8 mouse cellular contexts compared by ENCODE assay signal in genomic region chr7:142533059-142533855, GRCm38 (mm10). TPM values are rescaled to one million over a fixed set of nuclear protein-coding genes. Genes with fewer than 3 reads are reported as not detected.
DNase-seq lines count a peak whose midpoint lies in the region; ATAC-seq and TF ChIP-seq lines count a peak whose summit lies in the region.

No protein-coding gene starts in this region.

- H3K36me3 ChIP-seq in E14TG2a.4 (ENCODE audit: insufficient read depth, low read length), result peaks cover 17% of the 10 kb centered on the region
- H3K36me3 ChIP-seq in forebrain, embryonic 12.5 days (replicated peaks), result peaks cover 4% of the 10 kb centered on the region
- peaks cover 6% of the 10 kb centered on the region; the same call in 1 of the 2 replicates for H3K36me3 ChIP-seq in heart, postnatal 0 days (replicated peaks; ENCODE audit: control insufficient read depth, insufficient read depth, low read length)
- 0 out of 2 replicates have a peak, but pooled peaks cover 3% of the 10 kb centered on the region for H3K36me3 ChIP-seq in liver, embryonic 15.5 days (replicated peaks)
- H3K36me3 ChIP-seq in neural tube, embryonic 11.5 days (ENCODE audit: control insufficient read depth, insufficient read depth, low read length), result no peaks in the 10 kb centered on the region
- H3K36me3 ChIP-seq in stomach, embryonic 16.5 days (ENCODE audit: control insufficient read depth, insufficient read depth, low read length), result no peaks in the 10 kb centered on the region

- WGBS in forebrain, embryonic 12.5 days, result 1% methylated on average over 44 of the region's 44 CpGs
- 3% methylated on average over 35 of the region's 44 CpGs for WGBS in heart, postnatal 0 days
- under 1% methylated on average over 44 of the region's 44 CpGs for WGBS in liver, embryonic 15.5 days (ENCODE audit: insufficient replicate concordance)
- WGBS in neural tube, embryonic 11.5 days, result 2% methylated on average over 41 of the region's 44 CpGs
- 1% methylated on average over 44 of the region's 44 CpGs for WGBS in stomach, embryonic 16.5 days

- DNase-seq in c-Kit-positive CD71-positive TER-119-negative erythroid progenitor cells, embryonic 14.5 days (ENCODE audit: low read depth), result peak; percentile 47
- DNase-seq in heart, postnatal 0 days (ENCODE audit: low spot score), result peak; percentile 85
- peak; percentile 90 to 94 for DNase-seq in kidney, postnatal 4 days
- peak; percentile 87 for DNase-seq in neural tube, embryonic 11.5 days (ENCODE audit: low spot score)

- peak overlapping the region; percentile 86 for H3K27ac ChIP-seq in forebrain, embryonic 12.5 days
- peak overlapping the region; percentile 95 for H3K27ac ChIP-seq in heart, postnatal 0 days (ENCODE audit: low read depth)
- H3K27ac ChIP-seq in liver, embryonic 15.5 days (replicated peaks), result peak overlapping the region; percentile 89
- H3K27ac ChIP-seq in neural tube, embryonic 11.5 days (ENCODE audit: low read depth, low read length), result peak overlapping the region; percentile 67
- H3K27ac ChIP-seq in stomach, embryonic 16.5 days (ENCODE audit: low read length), result peak overlapping the region; percentile 98

- peak; percentile 57 for TF ChIP-seq EP300 in heart, postnatal 0 days (IDR thresholded peaks at IDR 0.05; ENCODE audit: low read depth)

- peaks cover 50% of the 10 kb centered on the region for H3K4me1 ChIP-seq in E14TG2a.4 (replicated peaks; ENCODE audit: low read depth, low read length)
- peaks cover 27% of the 10 kb centered on the region for H3K4me1 ChIP-seq in forebrain, embryonic 12.5 days
- peaks cover 14% of the 10 kb centered on the region for H3K4me1 ChIP-seq in heart, postnatal 0 days (ENCODE audit: control insufficient read depth, insufficient read depth)
- peaks cover 59% of the 10 kb centered on the region for H3K4me1 ChIP-seq in liver, embryonic 15.5 days (replicated peaks)
- peaks cover 18% of the 10 kb centered on the region for H3K4me1 ChIP-seq in neural tube, embryonic 11.5 days (ENCODE audit: control insufficient read depth, insufficient read depth, low read length)
- peaks cover 58% of the 10 kb centered on the region for H3K4me1 ChIP-seq in stomach, embryonic 16.5 days (ENCODE audit: control insufficient read depth, insufficient read depth, low read length)

- peak overlapping the region; percentile 82 for H3K9ac ChIP-seq in forebrain, embryonic 12.5 days
- peak overlapping the region; percentile 67 for H3K9ac ChIP-seq in heart, postnatal 0 days (replicated peaks; ENCODE audit: low read depth, low read length)
- peak overlapping the region; percentile 80 for H3K9ac ChIP-seq in liver, embryonic 15.5 days
- peak overlapping the region; percentile 74 for H3K9ac ChIP-seq in neural tube, embryonic 11.5 days (ENCODE audit: low read length)
- peak overlapping the region; percentile 92 for H3K9ac ChIP-seq in stomach, embryonic 16.5 days (ENCODE audit: low read length)

- TF ChIP-seq CTCF in E14TG2a.4 (conservative IDR thresholded peaks at IDR 0.05; ENCODE audit: low read length), result no peak
- TF ChIP-seq CTCF in heart, postnatal 0 days (IDR thresholded peaks at IDR 0.05; ENCODE audit: low read depth), result peak; percentile 75

- H3K27me3 ChIP-seq in E14TG2a.4 (ENCODE audit: insufficient read depth, low read length), result peaks cover 36% of the 10 kb centered on the region
- H3K27me3 ChIP-seq in forebrain, embryonic 12.5 days, result peaks cover 7% of the 10 kb centered on the region; the same call in 1 of the 2 replicates
- H3K27me3 ChIP-seq in heart, postnatal 0 days (ENCODE audit: control insufficient read depth, insufficient read depth, low read length), result no peaks in the 10 kb centered on the region
- peaks cover 23% of the 10 kb centered on the region for H3K27me3 ChIP-seq in liver, embryonic 15.5 days
- H3K27me3 ChIP-seq in neural tube, embryonic 11.5 days (ENCODE audit: control insufficient read depth, insufficient read depth, low read length), result no peaks in the 10 kb centered on the region
- no peaks in the 10 kb centered on the region for H3K27me3 ChIP-seq in stomach, embryonic 16.5 days (ENCODE audit: control insufficient read depth, insufficient read depth, low read length)

- peak overlapping the region; percentile 88 for H3K4me3 ChIP-seq in E14TG2a.4 (replicated peaks; ENCODE audit: low read length)
- peak overlapping the region; percentile 76 for H3K4me3 ChIP-seq in forebrain, embryonic 12.5 days (replicated peaks)
- peak overlapping the region; percentile 56 for H3K4me3 ChIP-seq in heart, postnatal 0 days (ENCODE audit: low read depth, low read length)
- H3K4me3 ChIP-seq in liver, embryonic 15.5 days (replicated peaks), result peak overlapping the region; percentile 82
- H3K4me3 ChIP-seq in neural tube, embryonic 11.5 days (ENCODE audit: low read depth, low read length), result peak overlapping the region; percentile 58
- H3K4me3 ChIP-seq in stomach, embryonic 16.5 days (replicated peaks; ENCODE audit: low read length), result peak overlapping the region; percentile 68

- ATAC-seq in forebrain, embryonic 12.5 days (ENCODE audit: low FRiP score), result peak; percentile 90
- ATAC-seq in heart, postnatal 0 days (ENCODE audit: insufficient read depth, low read depth), result peak; percentile 87
- peak; percentile 75 for ATAC-seq in liver, embryonic 15.5 days (ENCODE audit: insufficient read depth)
- peak; percentile 92 for ATAC-seq in neural tube, embryonic 11.5 days (ENCODE audit: insufficient read depth, low FRiP score, low TSS enrichment)
- ATAC-seq in stomach, embryonic 16.5 days (ENCODE audit: insufficient read depth, low FRiP score), result peak; percentile 77

- no peaks in the 10 kb centered on the region for H3K9me3 ChIP-seq in E14TG2a.4 (ENCODE audit: low read length)
- no peaks in the 10 kb centered on the region for H3K9me3 ChIP-seq in forebrain, embryonic 12.5 days
- no peaks in the 10 kb centered on the region for H3K9me3 ChIP-seq in heart, postnatal 0 days (replicated peaks; ENCODE audit: control insufficient read depth, low read length)
- no peaks in the 10 kb centered on the region for H3K9me3 ChIP-seq in liver, embryonic 15.5 days (replicated peaks)
- no peaks in the 10 kb centered on the region for H3K9me3 ChIP-seq in neural tube, embryonic 11.5 days (ENCODE audit: control insufficient read depth, low read length)
- H3K9me3 ChIP-seq in stomach, embryonic 16.5 days (replicated peaks; ENCODE audit: control insufficient read depth, low read length), result no peaks in the 10 kb centered on the region

- peak overlapping the region; percentile 76 for H3K4me2 ChIP-seq in forebrain, embryonic 12.5 days
- H3K4me2 ChIP-seq in heart, postnatal 0 days (ENCODE audit: low read depth, low read length), result peak overlapping the region; percentile 69
- peak overlapping the region; percentile 87 for H3K4me2 ChIP-seq in liver, embryonic 15.5 days
- peak overlapping the region; percentile 56 for H3K4me2 ChIP-seq in neural tube, embryonic 11.5 days (ENCODE audit: low read depth)
- H3K4me2 ChIP-seq in stomach, embryonic 16.5 days (ENCODE audit: low read depth, low read length), result peak overlapping the region; percentile 88

RNA-seq across cellular contexts. Expression of gene Mrpl23, which starts 0.8 kb away (rescaled TPM):
- 10.8 and 15.9 TPM in 2 replicates for polyA plus RNA-seq in forebrain, embryonic 12.5 days (2016; fragmentation: Nextera tagmentation; extraction: Ambion mirVana)
- total RNA-seq in heart, postnatal 0 days (2014; rRNA removed; ENCODE audit: low replicate concordance), result 87.2 and 90.9 TPM in 2 replicates
- polyA plus RNA-seq in heart, postnatal 0 days (2015; fragmentation: Nextera tagmentation; extraction: Ambion mirVana), result 14.9 TPM in 2 replicates
- 9.8 and 11.9 TPM in 2 replicates for polyA plus RNA-seq in liver, embryonic 15.5 days (2015; fragmentation: Nextera tagmentation; extraction: Ambion mirVana)
- polyA plus RNA-seq in neural tube, embryonic 11.5 days (2014; fragmentation: Nextera tagmentation; extraction: Ambion mirVana), result 10.6 and 20.0 TPM in 2 replicates
- polyA plus RNA-seq in stomach, embryonic 16.5 days (2015; fragmentation: Nextera tagmentation; extraction: Ambion mirVana), result 16.2 and 30.7 TPM in 2 replicates

RNA-seq across cellular contexts. Expression of gene Tnnt3, which starts 34.6 kb away (rescaled TPM):
- 0.78 TPM in 1 of 2 replicates, not detected in the other for polyA plus RNA-seq in forebrain, embryonic 12.5 days (2016; fragmentation: Nextera tagmentation; extraction: Ambion mirVana)
- total RNA-seq in heart, postnatal 0 days (2014; rRNA removed; ENCODE audit: low replicate concordance), result 0.73 and 11.0 TPM in 2 replicates
- polyA plus RNA-seq in heart, postnatal 0 days (2015; fragmentation: Nextera tagmentation; extraction: Ambion mirVana), result 2.5 and 3.2 TPM in 2 replicates
- polyA plus RNA-seq in liver, embryonic 15.5 days (2015; fragmentation: Nextera tagmentation; extraction: Ambion mirVana), result 14.3 and 24.5 TPM in 2 replicates
- polyA plus RNA-seq in neural tube, embryonic 11.5 days (2014; fragmentation: Nextera tagmentation; extraction: Ambion mirVana), result 6.5 and 9.2 TPM in 2 replicates
- polyA plus RNA-seq in stomach, embryonic 16.5 days (2015; fragmentation: Nextera tagmentation; extraction: Ambion mirVana), result 12.0 and 208 TPM in 2 replicates

Comparison
In these comparisons a context has a peak if more than half of its experiments do, and no peak if none do; other contexts are left out.
1. Peak in every context shown above with its lines: DNase-seq, ATAC-seq, H3K4me3 ChIP-seq and H3K27ac ChIP-seq.